Mouse (Mus musculus) CD8-positive naive resting alpha-beta T cell, adult 2 months (primary cell): ENCODE data around the gene Grwd1.

Source experiments
- DNase-seq, 2 experiments: peaks; one replicate each; pipeline ENCODE4 v3.0.0; 2022; ENCODE audit warnings: low read depth in 2 of 2, low spot score in 2 of 2

Gene Grwd1

GRCm38 (mm10) chr7:45800546-45801204 is 30.1 kb downstream of the Grwd1 start:
- peak in 1 of 2 experiments; percentile 40 for DNase-seq

GRCm38 (mm10) chr7:45800001-45800400 is 30.7 kb downstream of the Grwd1 start:
- DNase-seq: no peak

GRCm38 (mm10) chr7:45798931-45799330 is 31.8 kb downstream of the Grwd1 start:
- peak in 1 of 2 experiments; percentile 26 for DNase-seq

GRCm38 (mm10) chr7:45798511-45798836 is 32.3 kb downstream of the Grwd1 start:
- DNase-seq: peak in 1 of 2 experiments; percentile 33

- no peak for DNase-seq
These were observed 32.9 kb downstream of the Grwd1 start for GRCm38 (mm10) chr7:45797661-45798510.

GRCm38 (mm10) chr7:45796950-45797349 is 33.8 kb downstream of the Grwd1 start:
- no peak for DNase-seq

- DNase-seq: no peak
These were observed 35.8 kb downstream of the Grwd1 start for GRCm38 (mm10) chr7:45794971-45795370.

- no peak for DNase-seq
These were observed 36.7 kb downstream of the Grwd1 start for GRCm38 (mm10) chr7:45793969-45794585.

GRCm38 (mm10) chr7:45793240-45793639 is 37.5 kb downstream of the Grwd1 start:
- DNase-seq: no peak

GRCm38 (mm10) chr7:45791756-45792490 is 38.8 kb downstream of the Grwd1 start:
- no peak for DNase-seq

- DNase-seq: no peak
These were observed 40.0 kb downstream of the Grwd1 start for GRCm38 (mm10) chr7:45790721-45791120.

GRCm38 (mm10) chr7:45787642-45788041 is 43.1 kb downstream of the Grwd1 start:
- DNase-seq: no peak

GRCm38 (mm10) chr7:45786661-45787413 is 43.9 kb downstream of the Grwd1 start:
- no peak for DNase-seq

GRCm38 (mm10) chr7:45786136-45786578 is 44.6 kb downstream of the Grwd1 start:
- peak in 1 of 2 experiments; percentile 15 for DNase-seq

GRCm38 (mm10) chr7:45785388-45786135 is 45.2 kb downstream of the Grwd1 start:
- DNase-seq: no peak

GRCm38 (mm10) chr7:45784524-45785372 is 46.0 kb downstream of the Grwd1 start, which contains the start of gene Sult2b1:
TSS of gene Sult2b1 (minus strand) at chr7:45784669.
- no peak for DNase-seq

GRCm38 (mm10) chr7:45783511-45784091 is 47.1 kb downstream of the Grwd1 start, which contains the start of gene Lmtk3:
TSS of gene Lmtk3 (plus strand) at chr7:45783738.
- peak in 1 of 2 experiments; percentile 32 for DNase-seq

- DNase-seq: no peak
These were observed 48.5 kb downstream of the Grwd1 start for GRCm38 (mm10) chr7:45782271-45782670.
